Mouse (Mus musculus) bone marrow, adult 2 months (tissue): ENCODE results near the gene Polg2.
"Not testable (repeated sequence)": the region's sequence is repeated elsewhere in the genome, so short reads cannot be mapped to it uniquely, and the experiment has no call there.

Source experiments
- CTCF ChIP-seq: fragments of 200-500 bp; IDR thresholded peaks from 2 replicates; pipeline ENCODE4 v1.5.1; 2011; ENCODE audit warnings: low read length, control low read depth; ENCODE audit not compliant: control insufficient read depth, insufficient read depth
- POLR2A ChIP-seq: fragments of 200-500 bp; IDR thresholded peaks from 2 replicates; pipeline ENCODE4 v1.6.1; 2011; ENCODE audit warnings: low read depth, mild to moderate bottlenecking, control low read depth, low read length, borderline replicate concordance; ENCODE audit not compliant: control insufficient read depth

DNA sequence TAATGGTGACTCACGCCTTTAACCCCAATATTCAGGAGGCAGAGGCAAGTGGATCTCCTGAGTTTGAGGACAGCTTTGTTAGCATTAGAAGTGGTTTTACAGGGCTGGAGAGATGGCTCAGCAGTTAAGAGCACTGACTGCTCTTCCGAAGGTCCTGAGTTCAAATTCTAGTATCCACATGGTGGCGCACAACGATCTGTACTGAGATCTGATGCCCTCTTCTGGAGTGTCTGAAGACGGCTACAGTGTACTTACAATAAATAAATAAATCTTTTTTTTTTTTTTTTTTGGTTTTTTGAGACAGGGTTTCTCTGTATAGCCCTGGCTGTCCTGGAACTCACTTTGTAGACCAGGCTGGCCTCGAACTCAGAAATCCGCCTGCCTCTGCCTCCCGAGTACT, 38.6 kb downstream of the Polg2 start:
- not testable (repeated sequence) for TF ChIP-seq CTCF, POLR2A
